Mouse (Mus musculus) ZHBTc4 (cell line): ENCODE results near the gene Gm28230.

Experiments used
- DNase-seq: peaks from one replicate; pipeline ENCODE4 v3.0.0-alpha.2; 2011; ENCODE audit warnings: low read depth, low spot score

Gm28230 gene

DNA sequence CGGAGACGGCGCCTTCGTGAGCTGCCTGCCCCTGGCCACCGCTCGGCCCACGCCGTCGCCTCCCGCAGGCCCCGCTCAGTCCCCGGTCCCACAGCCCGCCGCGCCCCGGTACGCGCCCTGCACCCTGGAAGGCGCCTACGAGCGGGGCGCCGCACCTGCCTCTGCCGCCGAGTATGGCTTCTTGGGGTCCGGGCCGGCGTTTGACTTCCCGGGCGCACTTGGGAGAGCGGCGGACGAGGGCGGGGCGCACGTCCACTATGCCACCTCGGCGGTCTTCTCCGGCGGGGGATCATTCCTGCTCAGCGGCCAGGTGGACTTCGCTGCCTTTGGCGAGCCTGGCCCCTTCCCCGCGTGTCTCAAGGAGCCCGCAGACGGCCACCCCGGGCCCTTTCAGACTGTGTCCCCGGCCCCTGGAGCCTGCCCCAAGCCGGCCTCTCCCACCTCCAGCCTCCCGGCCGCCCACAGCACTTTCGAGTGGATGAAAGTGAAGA lies 36.8 kb downstream of the Gm28230 start:
- peak; percentile 31 for DNase-seq

DNA sequence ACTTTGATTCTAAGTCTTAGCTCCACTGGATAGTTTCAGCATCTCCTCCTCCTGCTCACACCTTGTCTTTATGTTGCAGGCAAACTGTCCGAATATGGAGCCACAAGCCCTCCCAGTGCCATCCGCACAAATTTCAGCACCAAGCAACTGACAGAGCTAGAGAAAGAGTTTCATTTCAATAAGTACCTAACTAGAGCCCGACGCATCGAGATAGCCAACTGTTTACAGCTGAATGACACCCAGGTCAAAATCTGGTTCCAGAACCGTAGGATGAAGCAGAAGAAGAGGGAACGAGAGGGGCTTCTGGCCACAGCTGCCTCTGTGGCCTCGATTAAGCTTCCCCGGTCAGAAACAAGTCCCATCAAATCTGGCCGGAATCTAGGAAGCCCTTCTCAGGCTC lies 37.4 kb downstream of the Gm28230 start:
- DNase-seq = peak; percentile 19

DNA sequence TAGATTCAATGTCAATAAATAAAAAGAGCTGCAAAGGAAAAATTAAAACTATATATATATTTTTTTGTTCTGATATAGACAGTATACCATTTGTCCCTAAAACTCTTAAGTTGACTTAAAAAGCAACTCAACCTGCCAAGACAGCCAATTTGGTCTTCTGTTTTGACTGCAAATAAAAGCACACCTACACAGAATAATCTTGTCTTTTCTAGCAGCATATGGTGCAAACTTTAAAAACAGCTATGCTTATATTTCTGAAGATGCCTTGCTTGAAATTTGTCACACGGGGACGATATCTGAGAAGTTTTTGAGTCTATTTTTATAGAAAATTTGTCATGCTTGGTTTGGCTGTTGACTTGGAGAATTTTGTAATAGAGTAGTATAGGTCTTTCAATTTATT lies 47.8 kb downstream of the Gm28230 start:
- DNase-seq = no peak

GRCm38 (mm10) chr2:74777536-74778275 lies 51.2 kb downstream of the Gm28230 start:
- peak; percentile 27 for DNase-seq

DNA sequence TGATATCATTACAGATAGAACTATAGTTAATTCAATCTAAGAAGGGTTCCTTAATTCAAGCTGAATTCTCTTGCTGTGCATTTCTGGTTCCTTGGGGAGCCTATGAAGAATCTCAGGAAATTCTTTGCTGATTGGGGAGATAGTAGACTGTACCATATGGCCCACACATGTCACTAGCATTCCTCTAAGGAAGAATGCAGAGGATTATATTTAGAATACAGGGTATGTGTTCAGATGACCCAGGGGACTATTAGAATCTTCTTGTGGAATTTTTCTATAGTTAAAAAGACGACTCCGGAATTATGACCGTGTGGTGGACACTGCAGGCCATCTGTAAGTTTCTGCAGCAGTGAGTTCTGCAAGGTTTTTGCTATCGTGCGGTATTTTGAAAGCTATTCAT lies 54.9 kb downstream of the Gm28230 start:
- no peak for DNase-seq

DNA sequence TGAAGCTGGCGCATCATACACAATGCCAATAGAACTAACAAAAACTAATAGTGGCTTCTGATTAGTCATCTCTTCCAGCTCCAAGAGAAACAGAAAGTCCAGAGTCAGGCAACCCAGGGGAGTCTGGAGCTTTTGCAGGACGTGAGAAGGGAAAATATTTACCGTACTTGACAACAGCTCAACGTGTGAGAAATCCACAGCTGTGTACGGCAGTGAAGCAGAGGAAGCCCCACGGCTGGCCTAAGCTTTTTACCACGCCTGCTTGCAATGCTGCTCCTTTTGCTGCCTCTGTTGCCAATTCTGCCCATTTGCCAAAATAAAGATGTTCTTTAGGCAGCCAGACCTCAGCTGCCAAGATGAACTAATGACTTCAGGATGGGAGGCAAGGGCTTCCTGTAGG lies 69.0 kb downstream of the Gm28230 start:
- no peak for DNase-seq
